Mouse (Mus musculus): Measurements from ENCODE around the gene Csn1s2b.
"Not testable (repeated sequence)": the region's sequence is repeated elsewhere in the genome, so short reads cannot be mapped to it uniquely, and the experiment has no call there.

The Csn1s2b gene

GRCm38 (mm10) chr5:87807782-87808181 lies at the start of gene Csn1s2b:
TSS of gene Csn1s2b (plus strand) at chr5:87808082.
- no peak for DNase-seq (ENCODE audit: low spot score)

- no peak for DNase-seq (ENCODE audit: low spot score)
Observed at GRCm38 (mm10) chr5:87764546-87764945, 43.3 kb upstream of the Csn1s2b start.

GRCm38 (mm10) chr5:87772151-87772550 lies 35.7 kb upstream of the Csn1s2b start:
- not testable (repeated sequence) for DNase-seq (ENCODE audit: low spot score)

- no peak for DNase-seq (ENCODE audit: low spot score)
Observed at GRCm38 (mm10) chr5:87774267-87774666, 33.6 kb upstream of the Csn1s2b start, which contains the start of gene Csn1s2a. TSS of gene Csn1s2a (plus strand) at chr5:87774567.

GRCm38 (mm10) chr5:87782731-87783130 lies 25.2 kb upstream of the Csn1s2b start:
- DNase-seq (ENCODE audit: low spot score): no peak

- no peak for DNase-seq (ENCODE audit: low spot score)
Observed at GRCm38 (mm10) chr5:87809253-87809652, 1.4 kb downstream of the Csn1s2b start.

- no peak for DNase-seq (ENCODE audit: low spot score)
Observed at GRCm38 (mm10) chr5:87825386-87825785, 17.5 kb downstream of the Csn1s2b start, which contains the start of gene Prr27. TSS of gene Prr27 (plus strand) at chr5:87825686.

- no peak for DNase-seq (ENCODE audit: low spot score)
Observed at GRCm38 (mm10) chr5:87855136-87855716, 47.3 kb downstream of the Csn1s2b start.

- DNase-seq (ENCODE audit: low spot score): no peak
Observed at GRCm38 (mm10) chr5:87870084-87870483, 62.2 kb downstream of the Csn1s2b start.

- DNase-seq (ENCODE audit: low spot score): no peak
Observed at GRCm38 (mm10) chr5:87871423-87871822, 63.5 kb downstream of the Csn1s2b start.

Data from layer of hippocampus, adult 11-12 months (tissue).